Mouse (Mus musculus) frontal cortex, postnatal 10 days (tissue): Measurements from ENCODE around the gene Tfb1m.

ENCODE experiments used
- DNase-seq, 2 experiments: peaks; one replicate each; pipeline ENCODE4 v3.0.0; 2022; ENCODE audit warnings: low spot score in 2 of 2, mixed read lengths in 1 of 2

The Tfb1m gene

GRCm38 (mm10) chr17:3514316-3514715, 43.3 kb downstream of the Tfb1m start:
- no peak for DNase-seq

- DNase-seq = peak in 1 of 2 experiments; percentile 62
Measured at GRCm38 (mm10) chr17:3509841-3510240, 47.7 kb downstream of the Tfb1m start.

- no peak for DNase-seq
Measured at GRCm38 (mm10) chr17:3506508-3506907, 51.1 kb downstream of the Tfb1m start.

GRCm38 (mm10) chr17:3505711-3506110, 51.9 kb downstream of the Tfb1m start:
- no peak for DNase-seq

GRCm38 (mm10) chr17:3500936-3501335, 56.6 kb downstream of the Tfb1m start:
- no peak for DNase-seq

- no peak for DNase-seq
Measured at GRCm38 (mm10) chr17:3500076-3500475, 57.5 kb downstream of the Tfb1m start.

GRCm38 (mm10) chr17:3499468-3499867, 58.1 kb downstream of the Tfb1m start:
- no peak for DNase-seq

- DNase-seq = no peak
Measured at GRCm38 (mm10) chr17:3498580-3498979, 59.0 kb downstream of the Tfb1m start.

GRCm38 (mm10) chr17:3498086-3498485, 59.5 kb downstream of the Tfb1m start:
- peak; percentile 44 to 50 for DNase-seq

GRCm38 (mm10) chr17:3496080-3496479, 61.5 kb downstream of the Tfb1m start:
- no peak for DNase-seq

GRCm38 (mm10) chr17:3495576-3495975, 62.0 kb downstream of the Tfb1m start:
- DNase-seq = peak in 1 of 2 experiments; percentile 46

- DNase-seq = no peak
Measured at GRCm38 (mm10) chr17:3491667-3492066, 65.9 kb downstream of the Tfb1m start.

GRCm38 (mm10) chr17:3491065-3491464, 66.5 kb downstream of the Tfb1m start:
- no peak for DNase-seq

GRCm38 (mm10) chr17:3490216-3490895, 67.2 kb downstream of the Tfb1m start:
- DNase-seq = no peak

- no peak for DNase-seq
Measured at GRCm38 (mm10) chr17:3487721-3488601, 69.6 kb downstream of the Tfb1m start.

GRCm38 (mm10) chr17:3487211-3487610, 70.4 kb downstream of the Tfb1m start:
- DNase-seq = no peak

GRCm38 (mm10) chr17:3485851-3486250, 71.7 kb downstream of the Tfb1m start:
- no peak for DNase-seq

GRCm38 (mm10) chr17:3483091-3483490, 74.5 kb downstream of the Tfb1m start:
- no peak for DNase-seq

GRCm38 (mm10) chr17:3481576-3482575, 75.7 kb downstream of the Tfb1m start:
- no peak for DNase-seq

GRCm38 (mm10) chr17:3476546-3476945, 81.0 kb downstream of the Tfb1m start:
- no peak for DNase-seq

- DNase-seq = no peak
Measured at GRCm38 (mm10) chr17:3472018-3472417, 85.6 kb downstream of the Tfb1m start.
